Mouse (Mus musculus) spleen, adult 2 months (tissue): ENCODE results near the gene Txndc5.

Experiments used
- CTCF ChIP-seq: fragments of 200-500 bp; IDR thresholded peaks from 2 replicates; pipeline ENCODE4 v1.5.1; 2011; ENCODE audit warnings: mild to moderate bottlenecking, inconsistent platforms; ENCODE audit not compliant: insufficient read depth, insufficient read length, insufficient replicate concordance; ENCODE audit errors: extremely low read depth
- POLR2A ChIP-seq: fragments of 200-500 bp; IDR thresholded peaks from 2 replicates; pipeline ENCODE4 v1.6.1; 2011; ENCODE audit warnings: low read depth, low read length, inconsistent platforms

DNA sequence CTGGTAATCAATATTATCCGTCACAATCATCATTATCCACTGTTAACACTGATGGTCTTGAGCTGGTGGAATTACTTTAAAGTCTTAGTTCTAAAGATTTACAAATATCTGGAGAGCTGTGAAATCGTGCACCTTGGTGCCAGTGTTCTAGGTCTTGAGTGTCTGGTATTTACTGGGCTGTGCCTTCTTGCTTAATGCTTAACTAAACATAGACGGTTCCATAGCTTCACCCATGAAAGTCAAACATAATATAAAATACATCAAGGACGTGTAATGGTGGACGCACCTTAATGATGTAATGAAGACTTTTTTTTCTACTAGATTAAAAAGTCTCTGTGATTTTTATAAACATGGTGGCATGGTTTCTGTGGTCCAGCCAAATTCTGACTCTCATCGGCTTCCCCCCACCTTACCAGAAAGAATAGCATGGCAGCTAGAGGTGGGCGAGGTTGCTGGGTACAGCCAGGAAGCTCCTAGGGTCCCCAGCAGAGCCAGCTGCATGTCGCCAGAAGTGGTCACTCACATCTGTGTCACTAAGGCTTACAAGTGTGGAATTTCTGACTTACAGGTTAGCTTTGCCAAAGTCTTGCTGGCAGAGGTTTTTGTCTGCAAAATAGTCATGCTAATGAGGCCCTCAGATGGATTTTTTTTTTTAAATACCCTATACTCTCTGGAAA, 16.3 kb upstream of the Txndc5 start:
- TF ChIP-seq POLR2A (no peak), CTCF (no peak)
